Mouse (Mus musculus) MEL (cell line): Measurements from ENCODE around the gene Gpr146.

ENCODE experiments used
- ELF1 ChIP-seq: IDR thresholded peaks from 2 replicates; pipeline ENCODE4 v1.6.1; 2014; ENCODE audit warnings: low read depth, mild to moderate bottlenecking, inconsistent platforms, low read length, improper control_type of control experiment, moderate library complexity
- MAFK ChIP-seq: IDR thresholded peaks from 2 replicates; pipeline ENCODE4 v1.6.1; 2011; ENCODE audit warnings: low read depth, mild to moderate bottlenecking, low read length, improper control_type of control experiment, borderline replicate concordance
- POLR2A ChIP-seq, 2 experiments: IDR thresholded peaks; 2 replicates each; pipeline ENCODE4 v1.6.1; 2011 to 2012; ENCODE audit warnings: low read length in 2 of 2, mild to moderate bottlenecking in 2 of 2, control low read depth in 1 of 2, improper control_type of control experiment in 1 of 2, low read depth in 1 of 2, moderate library complexity in 1 of 2; ENCODE audit not compliant: control insufficient read depth in 1 of 2, insufficient read depth in 1 of 2, poor library complexity in 1 of 2
- RAD21 ChIP-seq: IDR thresholded peaks from 2 replicates; pipeline ENCODE4 v1.6.1; 2011; ENCODE audit warnings: mild to moderate bottlenecking, low read depth, low read length, improper control_type of control experiment
- ZC3H11A ChIP-seq: IDR thresholded peaks from 2 replicates; pipeline ENCODE4 v1.6.1; 2012; ENCODE audit warnings: low read depth, mild to moderate bottlenecking, inconsistent platforms, low read length, improper control_type of control experiment

- TF ChIP-seq ZC3H11A (peak; percentile 80), MAFK (no peak), RAD21 (peak; percentile 72), ELF1 (no peak), POLR2A (IDR thresholded peaks at IDR 0.05; ENCODE audit: control insufficient read depth in 1 of 2, insufficient read depth in 1 of 2, low read depth in 1 of 2, low read length in 2 of 2, poor library complexity in 1 of 2) (no peak)
These were observed 20.7 kb downstream of the Gpr146 start for GRCm38 (mm10) chr5:139397959-139398753.
